In the genomic region with DNA sequence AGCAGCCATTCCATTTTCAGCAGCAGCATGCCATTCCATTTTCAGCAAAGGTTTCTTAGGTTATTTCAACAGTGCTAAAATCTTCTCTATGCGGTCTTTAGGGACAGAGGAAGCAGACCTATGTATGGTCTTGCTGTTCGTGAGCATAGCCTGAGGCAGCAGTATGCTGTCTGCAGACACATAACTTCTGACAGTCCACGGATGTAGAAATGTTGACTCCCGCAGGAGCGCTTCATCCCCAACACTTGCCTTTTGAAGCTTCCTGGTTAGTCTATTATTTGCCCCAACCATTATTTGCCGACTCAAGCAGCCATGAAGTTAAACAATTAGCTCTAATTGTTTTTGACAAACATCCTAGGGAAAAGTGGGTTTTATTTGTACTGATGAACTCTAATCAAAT, we compare ENCODE assay signal across 18 mouse cellular contexts. TPM values are rescaled to one million over a fixed set of nuclear protein-coding genes. Genes with fewer than 3 reads are reported as not detected.
DNase-seq lines count a peak whose midpoint lies in the region; ATAC-seq and TF ChIP-seq lines count a peak whose summit lies in the region.
"Had no signal": no experiment of that assay in that cellular context is flagged by ENCODE, and none has a peak within 500 bp of the region (broad histone marks: within the 10 kb centered on the region; RNA-seq: fewer than 3 reads in every experiment).

No protein-coding gene starts in this region.

- WGBS in forebrain, embryonic 12.5 days = 18% methylated on average over 6 of the region's 6 CpGs
- 17% methylated on average over 6 of the region's 6 CpGs for WGBS in forebrain, embryonic 11.5 days
- 40% methylated on average over 6 of the region's 6 CpGs for WGBS in kidney, embryonic 16.5 days
- WGBS in kidney, adult 2 months = 69% methylated on average over 6 of the region's 6 CpGs
- 24% methylated on average over 6 of the region's 6 CpGs for WGBS in limb, embryonic 13.5 days

- no peak overlapping the region for H3K4me3 ChIP-seq in forebrain, embryonic 12.5 days (replicated peaks)
- no peak overlapping the region for H3K4me3 ChIP-seq in forebrain, embryonic 11.5 days (ENCODE audit: low read depth, low read length)
- H3K4me3 ChIP-seq in kidney, embryonic 16.5 days (ENCODE audit: low read length) = no peak overlapping the region
- H3K4me3 ChIP-seq in kidney, adult 2 months (ENCODE audit: insufficient read depth, low read depth, low read length) = no peak overlapping the region
- no peak overlapping the region; the same call in 1 of the 2 replicates for H3K4me3 ChIP-seq in limb, embryonic 13.5 days
- H3K4me3 ChIP-seq: erythroblast, embryonic 14.5 days; liver, embryonic 12.5 days; neural tube, embryonic 13.5 days; stomach, embryonic 15.5 days had no signal

- no peak for TF ChIP-seq CTCF in kidney, adult 2 months (conservative IDR thresholded peaks at IDR 0.05; ENCODE audit: insufficient read depth, insufficient read length, low read depth, low read length)

- no peak for ATAC-seq in forebrain, embryonic 12.5 days (ENCODE audit: low FRiP score)
- no peak for ATAC-seq in forebrain, embryonic 11.5 days (replicated peaks; ENCODE audit: low FRiP score)
- ATAC-seq in kidney, embryonic 16.5 days (ENCODE audit: low FRiP score, low TSS enrichment) = no peak
- ATAC-seq in limb, embryonic 13.5 days (ENCODE audit: low FRiP score, low read depth) = no peak
- ATAC-seq: liver, embryonic 12.5 days had no signal

- peaks cover 24% of the 10 kb centered on the region for H3K4me1 ChIP-seq in forebrain, embryonic 12.5 days
- peaks cover 4% of the 10 kb centered on the region for H3K4me1 ChIP-seq in forebrain, embryonic 11.5 days (replicated peaks; ENCODE audit: control insufficient read depth, insufficient read depth, low read length)
- peaks cover 21% of the 10 kb centered on the region for H3K4me1 ChIP-seq in kidney, embryonic 16.5 days (ENCODE audit: insufficient read depth, low read length)
- H3K4me1 ChIP-seq in kidney, adult 2 months (ENCODE audit: control insufficient read depth, insufficient read depth, low read length) = no peaks in the 10 kb centered on the region
- H3K4me1 ChIP-seq in limb, embryonic 13.5 days = peaks cover 53% of the 10 kb centered on the region

- H3K9me3 ChIP-seq in forebrain, embryonic 12.5 days = no peaks in the 10 kb centered on the region
- H3K9me3 ChIP-seq in forebrain, embryonic 11.5 days (ENCODE audit: control insufficient read depth, low read length) = no peaks in the 10 kb centered on the region
- no peaks in the 10 kb centered on the region for H3K9me3 ChIP-seq in kidney, embryonic 16.5 days (ENCODE audit: low read length)
- H3K9me3 ChIP-seq in limb, embryonic 13.5 days = no peaks in the 10 kb centered on the region
- H3K9me3 ChIP-seq: liver, embryonic 12.5 days; neural tube, embryonic 13.5 days; stomach, embryonic 15.5 days had no signal

- no peaks in the 10 kb centered on the region for H3K36me3 ChIP-seq in forebrain, embryonic 12.5 days (replicated peaks)
- no peaks in the 10 kb centered on the region for H3K36me3 ChIP-seq in forebrain, embryonic 11.5 days (ENCODE audit: control insufficient read depth, insufficient read depth, low read length)
- H3K36me3 ChIP-seq in kidney, embryonic 16.5 days (ENCODE audit: insufficient read depth, low read length) = no peaks in the 10 kb centered on the region
- H3K36me3 ChIP-seq in kidney, adult 2 months (ENCODE audit: control insufficient read depth, insufficient read depth, low read length) = no peaks in the 10 kb centered on the region
- H3K36me3 ChIP-seq in limb, embryonic 13.5 days = no peaks in the 10 kb centered on the region
- H3K36me3 ChIP-seq: liver, embryonic 12.5 days; neural tube, embryonic 13.5 days; stomach, embryonic 15.5 days had no signal

- H3K4me2 ChIP-seq in forebrain, embryonic 12.5 days = no peak overlapping the region
- H3K4me2 ChIP-seq in forebrain, embryonic 11.5 days (ENCODE audit: low read depth, low read length, severe bottlenecking) = no peak overlapping the region
- no peak overlapping the region for H3K4me2 ChIP-seq in kidney, embryonic 16.5 days (replicated peaks; ENCODE audit: low read depth, low read length)
- H3K4me2 ChIP-seq in limb, embryonic 13.5 days (replicated peaks) = peak overlapping the region; percentile 35
- H3K4me2 ChIP-seq: liver, embryonic 12.5 days; neural tube, embryonic 13.5 days; stomach, embryonic 15.5 days had no signal

- H3K27ac ChIP-seq in forebrain, embryonic 12.5 days = peak overlapping the region; percentile 42; the same call in 1 of the 2 replicates
- H3K27ac ChIP-seq in forebrain, embryonic 11.5 days (ENCODE audit: low read depth, low read length) = no peak overlapping the region
- H3K27ac ChIP-seq in kidney, embryonic 16.5 days (ENCODE audit: low read length) = peak overlapping the region; percentile 65; the same call in 1 of the 2 replicates
- H3K27ac ChIP-seq in kidney, adult 2 months (ENCODE audit: insufficient read depth, low read depth, low read length) = no peak overlapping the region
- H3K27ac ChIP-seq in limb, embryonic 13.5 days = peak overlapping the region; percentile 95
- H3K27ac ChIP-seq: liver, embryonic 12.5 days had no signal

- no peak overlapping the region for H3K9ac ChIP-seq in forebrain, embryonic 12.5 days
- H3K9ac ChIP-seq in forebrain, embryonic 11.5 days (ENCODE audit: low read length) = no peak overlapping the region
- H3K9ac ChIP-seq in kidney, embryonic 16.5 days (replicated peaks; ENCODE audit: low read length) = no peak overlapping the region
- H3K9ac ChIP-seq in limb, embryonic 13.5 days = no peak overlapping the region
- H3K9ac ChIP-seq: liver, embryonic 12.5 days; neural tube, embryonic 13.5 days; stomach, embryonic 15.5 days had no signal

- no peak for TF ChIP-seq POLR2A in kidney, adult 2 months (IDR thresholded peaks at IDR 0.05; ENCODE audit: low read depth, low read length)

- no peak for DNase-seq in forebrain, embryonic 11.5 days (ENCODE audit: low spot score)
- DNase-seq in kidney, adult 2 months = no peak
- peak; percentile 17 for DNase-seq in MN1 (ENCODE audit: low spot score)
- DNase-seq in right cerebral cortex, postnatal 25 days = no peak
- DNase-seq in cerebellum, adult 18-20 months = no peak
- DNase-seq: adrenal gland, postnatal 25 days; cerebellum, adult 9-11 months; kidney, adult 9 months; lung, postnatal 36 days; thymus, postnatal 25 days had no signal

- H3K27me3 ChIP-seq in forebrain, embryonic 12.5 days = 0 out of 2 replicates have a peak, but pooled peaks cover 6% of the 10 kb centered on the region
- no peaks in the 10 kb centered on the region for H3K27me3 ChIP-seq in forebrain, embryonic 11.5 days (ENCODE audit: control insufficient read depth, insufficient read depth, low read length)
- H3K27me3 ChIP-seq in kidney, embryonic 16.5 days (ENCODE audit: insufficient read depth, low read length) = no peaks in the 10 kb centered on the region
- no peaks in the 10 kb centered on the region; the same call in 1 of the 2 replicates for H3K27me3 ChIP-seq in kidney, adult 2 months (replicated peaks; ENCODE audit: control insufficient read depth, insufficient read depth, low read length)
- H3K27me3 ChIP-seq in limb, embryonic 13.5 days = no peaks in the 10 kb centered on the region
- H3K27me3 ChIP-seq: CH12.LX; liver, embryonic 12.5 days; neural tube, embryonic 13.5 days; stomach, embryonic 15.5 days had no signal

RNA-seq across cellular contexts. Expression of gene Mest, which starts 14.2 kb away (rescaled TPM):
- 802 and 947 TPM in 2 replicates for polyA plus RNA-seq in forebrain, embryonic 12.5 days (2016; fragmentation: Nextera tagmentation; extraction: Ambion mirVana)
- 1,661 and 1,678 TPM in 2 replicates for polyA plus RNA-seq in forebrain, embryonic 11.5 days (2014; fragmentation: Nextera tagmentation; extraction: Ambion mirVana)
- 2,098 and 2,228 TPM in 2 replicates for polyA plus RNA-seq in kidney, embryonic 16.5 days (2015; fragmentation: Nextera tagmentation; extraction: Ambion mirVana)
- 8.4 and 16.5 TPM in 2 replicates for polyA plus RNA-seq in kidney, adult 2 months (2012; rRNA removed)
- 1,770 and 1,957 TPM in 2 replicates for polyA plus RNA-seq in limb, embryonic 13.5 days (2015; fragmentation: Nextera tagmentation; extraction: Ambion mirVana)

RNA-seq across cellular contexts. Expression of gene Cep41, which starts 15.6 kb away (rescaled TPM):
- polyA plus RNA-seq in forebrain, embryonic 12.5 days (2016; fragmentation: Nextera tagmentation; extraction: Ambion mirVana) = 23.3 and 25.1 TPM in 2 replicates
- polyA plus RNA-seq in forebrain, embryonic 11.5 days (2014; fragmentation: Nextera tagmentation; extraction: Ambion mirVana) = 21.6 and 24.1 TPM in 2 replicates
- polyA plus RNA-seq in kidney, embryonic 16.5 days (2015; fragmentation: Nextera tagmentation; extraction: Ambion mirVana) = 20.6 and 21.6 TPM in 2 replicates
- polyA plus RNA-seq in kidney, adult 2 months (2012; rRNA removed) = 2.6 and 2.9 TPM in 2 replicates
- 52.3 and 55.4 TPM in 2 replicates for polyA plus RNA-seq in limb, embryonic 13.5 days (2015; fragmentation: Nextera tagmentation; extraction: Ambion mirVana)

Comparison
In these comparisons a context has a peak if more than half of its experiments do, and no peak if none do; other contexts are left out.
1. H3K27ac ChIP-seq: peak in forebrain, embryonic 12.5 days (single experiment), kidney, embryonic 16.5 days (single experiment) and limb, embryonic 13.5 days (single experiment); none in forebrain, embryonic 11.5 days (single experiment) and kidney, adult 2 months (single experiment).
2. RNA of gene Mest, which starts 14.2 kb away (polyA plus RNA-seq): 2,098 to 2,228 TPM in kidney, embryonic 16.5 days, 1,770 to 1,957 TPM in limb, embryonic 13.5 days, 1,661 to 1,678 TPM in forebrain, embryonic 11.5 days and 802 to 947 TPM in forebrain, embryonic 12.5 days; 8.4 to 16.5 TPM in kidney, adult 2 months; every median in the first group is over 10 times any median in the second.